Mouse (Mus musculus) right cerebral cortex, adult 18-20 months (tissue): ENCODE measurements at regions not wholly inside any gene's neighbourhood (a gene's known extent, or its start where the extent isn't known, plus 50 kb on each side); places are given as distances from the start of the nearest gene placed in this dataset.

Experiments used
- DNase-seq: peaks from one replicate; pipeline ENCODE4 v3.0.0; 2022; ENCODE audit warnings: mixed read lengths

DNA sequence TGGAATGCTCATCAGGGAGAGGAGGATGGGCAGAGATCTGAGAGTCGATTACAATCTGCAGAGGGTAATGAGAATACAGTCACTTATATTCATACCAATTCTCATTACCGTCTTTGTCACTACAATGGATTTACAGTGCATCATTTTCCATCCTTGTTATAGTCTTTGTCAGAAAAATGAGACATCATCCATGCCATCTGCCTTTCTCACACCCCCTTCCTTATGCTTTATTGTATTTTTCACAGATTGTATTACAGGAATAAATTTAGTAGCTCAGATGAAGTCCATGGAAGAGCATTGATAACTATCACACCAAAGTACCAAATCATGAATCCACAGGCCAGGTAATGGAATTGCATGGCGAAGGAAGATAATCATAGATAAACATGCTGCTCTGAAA lies 779.5 kb downstream of the Cenpc1 start:
- DNase-seq = no peak

DNA sequence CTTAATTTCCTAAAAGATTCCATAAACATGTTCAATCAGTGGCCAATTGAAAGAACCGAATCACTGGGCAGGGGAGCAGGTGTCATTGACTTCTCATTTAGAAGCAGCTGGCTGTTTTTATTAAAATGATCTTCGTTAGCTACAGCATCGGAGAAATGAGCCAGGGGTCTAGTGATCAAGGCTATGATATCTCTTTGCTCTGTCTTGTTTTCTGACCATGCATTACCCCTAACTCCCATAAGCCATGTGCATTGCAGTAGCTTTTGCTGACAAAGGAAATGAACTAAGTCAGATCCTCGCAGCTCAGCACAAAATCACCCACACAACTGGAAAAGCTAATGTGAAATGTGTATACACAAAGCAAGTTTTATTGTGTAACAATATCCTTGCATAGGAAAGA lies 816.9 kb downstream of the Cenpc1 start:
- DNase-seq = no peak

DNA sequence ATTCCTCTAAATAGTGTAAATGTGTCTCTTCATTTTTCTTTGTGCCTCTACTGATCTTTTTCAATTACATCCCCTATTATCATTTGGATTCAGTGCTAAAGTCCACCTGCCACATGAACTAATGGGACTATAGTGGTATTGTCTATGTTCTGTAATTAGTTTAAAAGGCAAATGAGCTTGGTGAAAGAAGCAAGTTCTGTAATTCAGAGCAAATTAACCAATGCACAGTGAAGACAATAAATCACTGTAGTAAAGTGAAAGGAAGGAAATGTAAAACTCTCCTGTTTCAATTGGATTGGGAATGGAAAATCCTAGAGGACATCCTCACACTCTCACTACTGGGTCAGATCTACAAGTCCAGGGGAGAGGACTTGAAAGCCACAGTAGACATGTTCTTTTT lies 823.2 kb upstream of the Epha5 start:
- DNase-seq = no peak

DNA sequence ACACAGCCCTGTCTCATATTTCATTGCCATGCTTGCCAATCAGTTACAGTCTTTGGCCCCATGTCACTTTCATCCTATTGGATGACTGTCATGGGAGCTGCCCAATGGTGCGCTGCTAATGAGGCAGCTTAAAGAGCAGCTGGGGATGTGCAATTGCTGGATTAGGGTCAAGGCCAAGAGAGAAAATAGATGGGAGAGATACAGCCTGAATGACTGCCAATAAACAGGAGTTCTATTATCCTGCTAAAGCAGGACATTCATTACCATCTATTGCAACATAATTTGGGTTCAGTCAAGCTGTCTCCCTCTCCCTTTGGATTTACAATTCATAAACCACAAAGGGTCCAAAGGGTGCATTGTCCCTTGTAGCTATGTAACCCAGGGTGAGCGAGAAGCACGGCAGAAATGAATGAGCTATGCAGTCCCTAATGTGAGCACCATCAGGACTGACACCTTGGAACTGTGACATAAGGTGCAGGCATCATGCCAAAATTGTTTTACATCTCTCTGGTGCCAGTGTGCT lies 822.4 kb upstream of the Epha5 start:
- DNase-seq = peak; percentile 1
